Mouse (Mus musculus): Measurements from ENCODE around the gene Mex3d.

DNA sequence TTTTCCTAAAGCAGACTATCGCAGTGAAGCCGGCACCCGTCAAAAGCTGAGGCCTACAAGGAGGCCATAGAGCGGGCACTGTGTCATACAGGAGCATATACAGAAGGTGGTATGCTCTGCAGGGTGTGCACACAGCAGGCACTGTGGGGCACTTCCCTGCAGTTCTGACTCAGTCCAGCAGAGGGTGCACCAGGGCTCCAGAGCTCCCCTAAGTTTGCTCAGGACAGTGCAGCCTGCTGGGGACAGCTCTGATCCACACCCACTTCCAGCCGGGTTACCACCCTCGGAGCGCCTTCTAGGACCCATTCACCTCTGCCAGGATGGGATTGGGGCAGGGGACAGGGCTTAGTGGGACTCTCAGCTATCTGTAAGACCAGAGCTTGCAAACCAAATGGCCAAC is 37.2 kb downstream of the Mex3d start:
- no peak for TF ChIP-seq POLR2A (IDR thresholded peaks at IDR 0.05; ENCODE audit: low read depth, low read length)
- TF ChIP-seq CTCF (conservative IDR thresholded peaks at IDR 0.05; ENCODE audit: insufficient read depth, insufficient read length, low read depth, low read length), result peak; percentile 96
